Mouse (Mus musculus): ENCODE measurements around the gene Vwa8.

Vwa8 gene

GRCm38 (mm10) chr14:79086006-79086405, 237.2 kb downstream of the Vwa8 start:
- CTCF ChIA-PET, result no interaction called here

GRCm38 (mm10) chr14:79089464-79089863, 240.6 kb downstream of the Vwa8 start:
- CTCF ChIA-PET, result no interaction called here

GRCm38 (mm10) chr14:79097181-79097580, 248.3 kb downstream of the Vwa8 start:
- CTCF ChIA-PET, result no interaction called here

GRCm38 (mm10) chr14:79106655-79107515, 258.0 kb downstream of the Vwa8 start:
- CTCF ChIA-PET, result no interaction called here

- CTCF ChIA-PET, result interaction anchor here (0.6 to 0.7 kb wide), 2 partner anchors 198 to 218 kb away, joined by 4 read pairs; no protein-coding TSS in a partner anchor
Observed at GRCm38 (mm10) chr14:79109375-79109774, 260.5 kb downstream of the Vwa8 start.

GRCm38 (mm10) chr14:79110012-79110411, 261.2 kb downstream of the Vwa8 start:
- CTCF ChIA-PET, result interaction anchor here (0.6 kb wide), 1 partner anchor 199 kb away, joined by 4 read pairs; no protein-coding TSS in a partner anchor

GRCm38 (mm10) chr14:79112050-79112449, 263.2 kb downstream of the Vwa8 start:
- CTCF ChIA-PET, result no interaction called here

- CTCF ChIA-PET, result no interaction called here
Observed at GRCm38 (mm10) chr14:79114526-79115383, 265.9 kb downstream of the Vwa8 start.

GRCm38 (mm10) chr14:79118457-79118856, 269.6 kb downstream of the Vwa8 start:
- CTCF ChIA-PET, result no interaction called here

GRCm38 (mm10) chr14:79119354-79119753, 270.5 kb downstream of the Vwa8 start:
- CTCF ChIA-PET, result no interaction called here

GRCm38 (mm10) chr14:79120681-79121080, 271.8 kb downstream of the Vwa8 start:
- CTCF ChIA-PET, result no interaction called here

- CTCF ChIA-PET, result no interaction called here
Observed at GRCm38 (mm10) chr14:79123466-79123865, 274.6 kb downstream of the Vwa8 start.

GRCm38 (mm10) chr14:79124643-79125042, 275.8 kb downstream of the Vwa8 start:
- CTCF ChIA-PET, result no interaction called here

- CTCF ChIA-PET, result no interaction called here
Observed at GRCm38 (mm10) chr14:79126176-79126575, 277.3 kb downstream of the Vwa8 start.

GRCm38 (mm10) chr14:79134891-79135334, 286.1 kb downstream of the Vwa8 start:
- CTCF ChIA-PET, result no interaction called here

- CTCF ChIA-PET, result no interaction called here
Observed at GRCm38 (mm10) chr14:79135441-79135840, 286.6 kb downstream of the Vwa8 start.

- CTCF ChIA-PET, result no interaction called here
Observed at GRCm38 (mm10) chr14:79136585-79136984, 287.7 kb downstream of the Vwa8 start.

GRCm38 (mm10) chr14:79137100-79137499, 288.2 kb downstream of the Vwa8 start:
- CTCF ChIA-PET, result no interaction called here

- CTCF ChIA-PET, result no interaction called here
Observed at GRCm38 (mm10) chr14:79139096-79139651, 290.3 kb downstream of the Vwa8 start.

GRCm38 (mm10) chr14:79139918-79140825, 291.3 kb downstream of the Vwa8 start:
- CTCF ChIA-PET, result no interaction called here

- CTCF ChIA-PET, result no interaction called here
Observed at GRCm38 (mm10) chr14:79140826-79141219, 292.0 kb downstream of the Vwa8 start.
